Mouse (Mus musculus): ENCODE results near the gene Prkn. TPM values are rescaled to one million over a fixed set of nuclear protein-coding genes. Genes with fewer than 3 reads are reported as not detected.

Gene Prkn
- polyA plus RNA-seq, 1 experiment from 2014 or later = 1.5 TPM

GRCm38 (mm10) chr17:11284246-11284645, 444.1 kb downstream of the Prkn start:
- H3K4me1 ChIP-seq (replicated peaks; ENCODE audit: control insufficient read depth, insufficient read depth, low read length) = no peaks in the 10 kb centered on the region
- DNase-seq (ENCODE audit: low spot score) (no peak), ATAC-seq (replicated peaks; ENCODE audit: low FRiP score) (no peak)
- H3K36me3 ChIP-seq (ENCODE audit: control insufficient read depth, insufficient read depth, low read length) = no peaks in the 10 kb centered on the region
- H3K4me3 ChIP-seq (ENCODE audit: low read depth, low read length) = no peak overlapping the region
- H3K4me2 ChIP-seq (ENCODE audit: low read depth, low read length, severe bottlenecking) = no peak overlapping the region
- no peaks in the 10 kb centered on the region for H3K9me3 ChIP-seq (ENCODE audit: control insufficient read depth, low read length)
- H3K9ac ChIP-seq (ENCODE audit: low read length) = no peak overlapping the region
- WGBS = 74% methylated on average over 4 of the region's 4 CpGs
- H3K27ac ChIP-seq (ENCODE audit: low read depth, low read length) = no peak overlapping the region
- no peaks in the 10 kb centered on the region for H3K27me3 ChIP-seq (ENCODE audit: control insufficient read depth, insufficient read depth, low read length)

- Histone ChIP-seq H3K4me3 (ENCODE audit: low read depth, low read length) (no peak overlapping the region), H3K36me3 (ENCODE audit: control insufficient read depth, insufficient read depth, low read length) (no peaks in the 10 kb centered on the region), H3K9me3 (ENCODE audit: control insufficient read depth, low read length) (no peaks in the 10 kb centered on the region), H3K9ac (ENCODE audit: low read length) (no peak overlapping the region), H3K27ac (ENCODE audit: low read depth, low read length) (no peak overlapping the region), H3K4me1 (replicated peaks; ENCODE audit: control insufficient read depth, insufficient read depth, low read length) (no peaks in the 10 kb centered on the region), H3K4me2 (ENCODE audit: low read depth, low read length, severe bottlenecking) (no peak overlapping the region), H3K27me3 (ENCODE audit: control insufficient read depth, insufficient read depth, low read length) (no peaks in the 10 kb centered on the region)
- ATAC-seq (replicated peaks; ENCODE audit: low FRiP score) = no peak
- WGBS = 85% methylated on average over 3 of the region's 3 CpGs
- DNase-seq (ENCODE audit: low spot score) = no peak
Observed at GRCm38 (mm10) chr17:11290183-11290582, 450.0 kb downstream of the Prkn start.

- no peak for ATAC-seq (replicated peaks; ENCODE audit: low FRiP score)
- no peak overlapping the region for H3K4me2 ChIP-seq (ENCODE audit: low read depth, low read length, severe bottlenecking)
- no peaks in the 10 kb centered on the region for H3K9me3 ChIP-seq (ENCODE audit: control insufficient read depth, low read length)
- no peaks in the 10 kb centered on the region for H3K27me3 ChIP-seq (ENCODE audit: control insufficient read depth, insufficient read depth, low read length)
- no peak overlapping the region for H3K27ac ChIP-seq (ENCODE audit: low read depth, low read length)
- 78% methylated on average over 9 of the region's 9 CpGs for WGBS
- no peak overlapping the region for H3K4me3 ChIP-seq (ENCODE audit: low read depth, low read length)
- DNase-seq (ENCODE audit: low spot score) = no peak
- H3K36me3 ChIP-seq (ENCODE audit: control insufficient read depth, insufficient read depth, low read length) = no peaks in the 10 kb centered on the region
- H3K4me1 ChIP-seq (replicated peaks; ENCODE audit: control insufficient read depth, insufficient read depth, low read length) = no peaks in the 10 kb centered on the region
- H3K9ac ChIP-seq (ENCODE audit: low read length) = no peak overlapping the region
Observed at GRCm38 (mm10) chr17:11303116-11303515, 462.9 kb downstream of the Prkn start.

- Histone ChIP-seq H3K4me3 (ENCODE audit: low read depth, low read length) (no peak overlapping the region), H3K27ac (ENCODE audit: low read depth, low read length) (no peak overlapping the region), H3K9ac (ENCODE audit: low read length) (no peak overlapping the region), H3K36me3 (ENCODE audit: control insufficient read depth, insufficient read depth, low read length) (no peaks in the 10 kb centered on the region), H3K4me1 (replicated peaks; ENCODE audit: control insufficient read depth, insufficient read depth, low read length) (no peaks in the 10 kb centered on the region), H3K27me3 (ENCODE audit: control insufficient read depth, insufficient read depth, low read length) (no peaks in the 10 kb centered on the region), H3K9me3 (ENCODE audit: control insufficient read depth, low read length) (no peaks in the 10 kb centered on the region), H3K4me2 (ENCODE audit: low read depth, low read length, severe bottlenecking) (no peak overlapping the region)
- DNase-seq (ENCODE audit: low spot score) = no peak
- ATAC-seq (replicated peaks; ENCODE audit: low FRiP score) = no peak
- 27% methylated on average over 1 of the region's 1 CpGs for WGBS
Observed at GRCm38 (mm10) chr17:11309843-11310242, 469.7 kb downstream of the Prkn start.

- H3K36me3 ChIP-seq (ENCODE audit: control insufficient read depth, insufficient read depth, low read length) = no peaks in the 10 kb centered on the region
- 90% methylated on average over 2 of the region's 2 CpGs for WGBS
- ATAC-seq (replicated peaks; ENCODE audit: low FRiP score) = no peak
Observed at GRCm38 (mm10) chr17:11314163-11314562, 474.0 kb downstream of the Prkn start.

GRCm38 (mm10) chr17:11315675-11316074, 475.5 kb downstream of the Prkn start:
- 89% methylated on average over 4 of the region's 4 CpGs for WGBS

More at GRCm38 (mm10) chr17:11314163-11314562, 474.0 kb downstream of the Prkn start:
- no peaks in the 10 kb centered on the region for H3K9me3 ChIP-seq (ENCODE audit: control insufficient read depth, low read length)
- H3K4me2 ChIP-seq (ENCODE audit: low read depth, low read length, severe bottlenecking) = no peak overlapping the region
- no peak overlapping the region for H3K4me3 ChIP-seq (ENCODE audit: low read depth, low read length)
- no peak overlapping the region for H3K27ac ChIP-seq (ENCODE audit: low read depth, low read length)
- H3K4me1 ChIP-seq (replicated peaks; ENCODE audit: control insufficient read depth, insufficient read depth, low read length) = no peaks in the 10 kb centered on the region
- H3K9ac ChIP-seq (ENCODE audit: low read length) = no peak overlapping the region
- DNase-seq (ENCODE audit: low spot score) = no peak
- H3K27me3 ChIP-seq (ENCODE audit: control insufficient read depth, insufficient read depth, low read length) = no peaks in the 10 kb centered on the region

GRCm38 (mm10) chr17:11318946-11319345, 478.8 kb downstream of the Prkn start:
- no peak overlapping the region for H3K9ac ChIP-seq (ENCODE audit: low read length)
- no peak for ATAC-seq (replicated peaks; ENCODE audit: low FRiP score)
- H3K36me3 ChIP-seq (ENCODE audit: control insufficient read depth, insufficient read depth, low read length) = no peaks in the 10 kb centered on the region
- no peak overlapping the region for H3K27ac ChIP-seq (ENCODE audit: low read depth, low read length)
- H3K4me2 ChIP-seq (ENCODE audit: low read depth, low read length, severe bottlenecking) = no peak overlapping the region
- H3K4me1 ChIP-seq (replicated peaks; ENCODE audit: control insufficient read depth, insufficient read depth, low read length) = 0 out of 2 replicates have a peak, but pooled peaks cover 2% of the 10 kb centered on the region
- WGBS = 91% methylated on average over 7 of the region's 7 CpGs
- no peak overlapping the region for H3K4me3 ChIP-seq (ENCODE audit: low read depth, low read length)
- no peaks in the 10 kb centered on the region for H3K27me3 ChIP-seq (ENCODE audit: control insufficient read depth, insufficient read depth, low read length)
- no peak for DNase-seq (ENCODE audit: low spot score)
- no peaks in the 10 kb centered on the region for H3K9me3 ChIP-seq (ENCODE audit: control insufficient read depth, low read length)

More at GRCm38 (mm10) chr17:11315675-11316074, 475.5 kb downstream of the Prkn start:
- ATAC-seq (replicated peaks; ENCODE audit: low FRiP score) (no peak), DNase-seq (ENCODE audit: low spot score) (no peak)
- Histone ChIP-seq H3K4me1 (replicated peaks; ENCODE audit: control insufficient read depth, insufficient read depth, low read length) (0 out of 2 replicates have a peak, but pooled peaks cover 2% of the 10 kb centered on the region), H3K9ac (ENCODE audit: low read length) (no peak overlapping the region), H3K27ac (ENCODE audit: low read depth, low read length) (no peak overlapping the region), H3K4me3 (ENCODE audit: low read depth, low read length) (no peak overlapping the region), H3K9me3 (ENCODE audit: control insufficient read depth, low read length) (no peaks in the 10 kb centered on the region), H3K27me3 (ENCODE audit: control insufficient read depth, insufficient read depth, low read length) (no peaks in the 10 kb centered on the region), H3K4me2 (ENCODE audit: low read depth, low read length, severe bottlenecking) (no peak overlapping the region), H3K36me3 (ENCODE audit: control insufficient read depth, insufficient read depth, low read length) (no peaks in the 10 kb centered on the region)

- Histone ChIP-seq H3K27me3 (ENCODE audit: control insufficient read depth, insufficient read depth, low read length) (no peaks in the 10 kb centered on the region), H3K36me3 (ENCODE audit: control insufficient read depth, insufficient read depth, low read length) (no peaks in the 10 kb centered on the region), H3K9me3 (ENCODE audit: control insufficient read depth, low read length) (no peaks in the 10 kb centered on the region), H3K9ac (ENCODE audit: low read length) (no peak overlapping the region), H3K27ac (ENCODE audit: low read depth, low read length) (no peak overlapping the region), H3K4me1 (replicated peaks; ENCODE audit: control insufficient read depth, insufficient read depth, low read length) (0 out of 2 replicates have a peak, but pooled peaks cover 2% of the 10 kb centered on the region), H3K4me2 (ENCODE audit: low read depth, low read length, severe bottlenecking) (no peak overlapping the region), H3K4me3 (ENCODE audit: low read depth, low read length) (no peak overlapping the region)
- ATAC-seq (replicated peaks; ENCODE audit: low FRiP score) (no peak), DNase-seq (ENCODE audit: low spot score) (no peak)
- 79% methylated on average over 7 of the region's 7 CpGs for WGBS
Observed at GRCm38 (mm10) chr17:11319666-11320360, 479.6 kb downstream of the Prkn start.

GRCm38 (mm10) chr17:11332081-11332480, 491.9 kb downstream of the Prkn start:
- DNase-seq (ENCODE audit: low spot score) (no peak), ATAC-seq (replicated peaks; ENCODE audit: low FRiP score) (no peak)
- WGBS = 75% methylated on average over 8 of the region's 8 CpGs
- Histone ChIP-seq H3K4me2 (ENCODE audit: low read depth, low read length, severe bottlenecking) (no peak overlapping the region), H3K27me3 (ENCODE audit: control insufficient read depth, insufficient read depth, low read length) (no peaks in the 10 kb centered on the region), H3K4me3 (ENCODE audit: low read depth, low read length) (no peak overlapping the region), H3K9ac (ENCODE audit: low read length) (no peak overlapping the region), H3K27ac (ENCODE audit: low read depth, low read length) (no peak overlapping the region), H3K36me3 (ENCODE audit: control insufficient read depth, insufficient read depth, low read length) (no peaks in the 10 kb centered on the region), H3K4me1 (replicated peaks; ENCODE audit: control insufficient read depth, insufficient read depth, low read length) (0 out of 2 replicates have a peak, but pooled peaks cover 2% of the 10 kb centered on the region), H3K9me3 (ENCODE audit: control insufficient read depth, low read length) (no peaks in the 10 kb centered on the region)
